Mouse (Mus musculus) cerebellum, postnatal 4 days (tissue): ENCODE data around the gene Spag7.

Source experiments
- DNase-seq, 2 experiments: peaks; one replicate each; pipeline ENCODE4 v3.0.0; 2022; ENCODE audit warnings: low spot score in 2 of 2, mixed read lengths in 1 of 2

The Spag7 gene

DNA sequence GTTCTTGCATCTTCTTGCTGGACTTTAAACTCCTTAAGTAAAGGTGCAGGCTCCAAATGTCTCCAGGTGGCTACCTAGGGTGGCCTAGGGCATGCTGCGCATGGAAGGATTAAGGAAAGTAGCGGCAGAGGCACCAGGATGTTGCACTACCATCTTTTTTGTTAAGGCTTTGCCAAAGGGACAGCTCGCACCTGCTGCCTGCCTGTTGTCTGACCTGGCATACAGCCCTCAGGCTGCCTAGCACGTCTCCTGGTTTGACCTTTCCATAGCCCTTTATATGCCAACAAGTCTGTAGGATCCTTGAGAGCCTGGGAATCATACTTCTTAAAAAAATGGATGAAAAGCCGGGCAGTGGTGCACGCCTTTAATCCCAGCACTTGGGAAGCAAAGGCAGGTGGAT is 26.2 kb downstream of the Spag7 start:
- no peak for DNase-seq

DNA sequence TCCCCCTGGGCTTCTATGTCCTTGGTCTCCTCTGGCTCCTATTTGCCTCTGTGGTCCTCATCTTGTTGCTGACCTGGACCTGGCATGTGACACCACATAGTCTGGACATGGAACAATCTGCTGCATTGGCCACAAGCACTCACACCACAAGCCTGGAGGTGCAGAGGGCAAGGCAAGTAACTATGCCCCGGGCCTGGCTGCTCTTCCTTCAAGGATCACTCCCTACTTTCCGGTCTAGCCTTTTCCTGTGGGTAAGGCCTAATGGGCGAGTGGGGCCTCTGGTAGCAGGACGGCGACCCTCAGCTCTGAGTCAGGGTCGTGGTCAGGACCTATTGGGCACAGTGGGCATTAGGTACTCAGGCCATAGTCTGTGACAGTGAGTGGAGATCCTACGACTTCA is 28.0 kb downstream of the Spag7 start:
- DNase-seq: no peak

DNA sequence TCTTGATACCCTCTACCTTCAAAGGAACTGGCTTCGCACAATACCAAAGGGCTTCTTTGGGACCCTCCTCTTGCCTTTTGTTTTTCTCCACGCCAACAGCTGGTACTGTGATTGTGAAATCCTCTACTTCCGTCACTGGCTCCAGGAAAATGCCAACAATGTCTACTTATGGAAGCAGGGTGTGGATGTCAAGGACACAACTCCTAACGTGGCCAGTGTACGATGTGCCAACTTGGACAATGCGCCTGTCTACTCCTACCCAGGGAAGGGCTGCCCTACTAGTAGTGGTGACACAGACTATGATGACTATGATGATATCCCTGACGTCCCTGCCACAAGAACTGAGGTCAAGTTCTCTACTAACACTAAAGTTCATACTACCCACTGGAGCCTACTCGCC is 29.2 kb downstream of the Spag7 start:
- no peak for DNase-seq

DNA sequence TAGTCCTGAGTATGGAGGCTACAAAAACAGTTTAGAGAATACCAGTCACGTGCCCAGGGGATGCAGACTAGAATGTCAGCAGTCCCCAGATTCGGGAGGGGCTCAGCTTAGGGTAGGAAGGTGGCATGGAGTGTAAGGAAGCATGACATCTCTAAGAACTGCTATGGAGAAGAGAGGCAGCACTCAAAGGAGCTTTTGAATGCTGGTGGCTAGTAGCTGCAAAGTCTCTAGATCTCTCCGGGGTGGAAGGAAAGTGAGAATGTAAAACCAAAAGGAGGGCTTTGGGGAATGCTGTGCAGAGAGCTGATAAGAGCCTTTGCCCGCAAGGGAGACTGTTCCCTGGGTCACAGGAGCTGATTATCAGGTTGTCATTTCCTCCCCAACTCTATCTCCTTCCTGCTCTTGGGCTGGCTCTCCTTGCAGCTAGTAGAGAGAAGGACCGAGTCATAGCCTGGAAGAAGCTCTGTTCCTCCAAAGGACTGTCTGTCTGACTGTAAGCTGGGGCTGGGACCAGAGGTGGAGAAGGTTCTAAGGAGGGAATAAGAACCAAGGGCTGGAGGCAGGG is 30.4 kb downstream of the Spag7 start, which contains the start of gene Gp1ba:
Gp1ba (plus strand) TSS at position 409 of the 565 bp plus-strand sequence.
- DNase-seq: no peak

DNA sequence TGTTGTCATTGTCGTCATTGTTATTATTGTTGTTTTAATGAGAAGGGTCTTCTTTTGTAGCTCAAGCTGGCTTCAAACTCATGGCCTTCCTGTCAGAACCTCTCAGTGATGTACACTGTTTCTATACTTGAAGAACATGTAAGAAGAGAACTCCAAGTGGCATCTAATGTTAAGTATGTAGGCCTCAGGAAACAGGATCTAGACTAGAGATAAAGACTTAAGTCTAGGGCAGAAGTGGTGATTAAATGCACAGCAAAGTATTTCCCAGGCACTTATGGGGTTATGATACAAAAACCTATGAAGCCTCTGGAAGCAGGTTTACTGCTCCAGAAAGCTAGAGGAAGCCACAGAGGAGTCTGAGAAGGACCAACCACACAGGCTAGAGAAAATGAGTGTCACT is 30.9 kb downstream of the Spag7 start:
- DNase-seq: no peak

DNA sequence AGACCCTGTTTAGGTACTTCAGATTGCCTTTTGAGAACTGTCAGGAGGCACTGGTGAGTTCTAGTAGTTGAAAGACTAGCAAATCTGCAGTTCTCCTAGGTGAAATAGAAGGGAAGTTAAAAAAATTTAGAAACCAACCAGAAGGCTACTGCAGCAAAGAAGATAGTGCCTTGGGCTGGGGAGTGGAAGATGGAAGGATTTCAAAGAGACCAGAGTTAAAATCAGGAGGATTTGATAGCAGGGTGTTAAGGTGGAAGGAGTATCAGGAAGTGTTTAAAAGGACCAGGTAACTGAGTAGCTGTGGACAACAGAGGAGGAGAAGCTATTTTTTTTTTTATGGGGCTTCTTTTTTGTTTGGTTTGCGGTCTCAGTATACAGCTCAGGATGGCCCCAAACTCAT is 31.5 kb downstream of the Spag7 start:
- no peak for DNase-seq

DNA sequence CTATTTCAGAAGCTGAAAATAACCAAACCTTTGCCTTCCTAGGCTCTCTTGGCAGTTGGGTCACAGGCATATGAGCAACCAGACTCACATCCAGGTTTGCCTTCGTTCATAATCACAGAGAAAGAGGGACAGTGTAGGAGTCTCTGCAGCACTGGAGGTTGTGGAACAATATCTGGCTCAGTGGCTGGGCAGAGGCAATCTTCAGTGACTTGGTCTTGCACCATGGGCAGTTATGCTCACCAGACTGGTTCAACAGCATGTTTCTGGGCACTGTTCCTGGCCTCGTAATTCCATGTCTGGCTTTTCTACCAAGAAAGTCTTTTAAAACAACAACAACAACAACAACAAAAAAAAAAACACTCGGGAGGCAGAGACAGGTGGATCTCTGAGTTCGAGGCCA is 33.6 kb downstream of the Spag7 start:
- no peak for DNase-seq

DNA sequence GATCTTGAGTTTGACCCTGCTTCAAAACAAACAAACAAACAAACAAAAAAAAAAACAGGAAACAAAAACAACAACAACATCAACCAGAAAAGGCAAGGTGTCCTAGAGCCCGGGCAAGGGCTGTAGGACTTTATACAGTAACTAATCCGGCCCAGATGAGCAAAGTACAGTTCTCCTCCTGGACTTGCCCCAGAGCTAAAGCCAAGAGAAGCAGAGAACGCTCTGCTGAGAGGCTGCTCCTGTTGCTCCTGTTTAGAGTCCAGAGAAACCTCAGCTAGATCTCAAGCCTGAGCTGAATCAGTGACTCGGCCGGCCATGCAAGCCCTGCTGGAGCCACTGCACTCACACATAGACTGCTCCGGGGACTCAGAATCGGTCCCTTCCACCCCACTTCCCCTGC is 39.1 kb downstream of the Spag7 start:
- no peak for DNase-seq

DNA sequence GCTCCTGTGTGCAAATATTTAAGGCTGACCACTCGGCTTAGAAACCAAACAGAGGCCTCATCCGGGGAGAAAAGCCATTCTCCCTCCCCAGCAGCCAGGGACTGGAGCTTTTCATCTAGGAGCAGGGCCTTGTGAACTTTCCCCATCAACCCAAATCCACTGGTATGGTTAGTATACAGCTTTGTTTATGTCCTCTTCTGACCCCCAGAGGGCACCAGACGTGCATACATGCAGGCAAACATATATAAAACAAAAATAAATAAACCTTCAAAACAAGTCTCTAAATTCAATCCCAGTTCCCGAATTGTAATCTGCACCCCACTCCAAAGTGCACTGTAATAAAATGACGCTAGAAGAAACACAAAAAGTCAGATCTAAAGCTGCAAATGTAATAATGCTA is 39.7 kb downstream of the Spag7 start:
- no peak for DNase-seq

DNA sequence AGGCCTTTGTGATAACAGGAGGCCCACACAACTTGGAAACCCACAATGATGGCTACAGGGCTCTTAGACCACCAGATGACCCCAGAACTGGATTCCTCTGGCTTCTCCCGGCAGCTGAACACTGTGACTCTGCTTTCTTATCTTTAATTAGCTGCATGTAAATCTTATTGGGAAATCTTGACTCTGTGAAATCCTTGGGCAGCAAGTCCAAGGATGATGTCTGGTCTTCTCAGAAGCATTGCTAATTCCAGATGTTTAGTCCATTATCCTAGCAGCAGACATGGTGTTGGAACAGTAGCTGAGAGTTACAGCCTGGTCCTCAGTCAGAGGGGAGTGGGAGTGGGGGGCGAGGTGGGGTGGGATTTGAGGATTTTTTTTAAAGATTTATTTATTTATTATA is 40.8 kb downstream of the Spag7 start:
- no peak for DNase-seq

DNA sequence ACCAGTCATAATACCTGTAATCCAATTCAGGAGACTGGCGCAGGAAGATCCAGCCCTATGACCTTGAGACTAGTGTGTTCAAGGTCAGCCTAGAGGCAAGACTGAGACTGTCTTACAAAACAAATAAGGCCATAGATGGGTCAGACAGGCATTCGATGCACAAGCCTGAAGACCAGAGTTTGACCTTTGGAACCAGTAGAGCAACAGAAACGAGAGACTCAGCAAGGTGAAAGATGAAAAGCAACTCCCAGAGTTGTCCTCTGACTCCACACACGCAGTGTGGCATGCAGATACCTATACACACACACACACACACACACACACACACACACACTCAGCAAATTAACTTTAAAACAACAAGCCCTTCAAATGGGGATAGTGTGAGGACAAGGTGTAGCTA is 42.3 kb downstream of the Spag7 start:
- DNase-seq: no peak

DNA sequence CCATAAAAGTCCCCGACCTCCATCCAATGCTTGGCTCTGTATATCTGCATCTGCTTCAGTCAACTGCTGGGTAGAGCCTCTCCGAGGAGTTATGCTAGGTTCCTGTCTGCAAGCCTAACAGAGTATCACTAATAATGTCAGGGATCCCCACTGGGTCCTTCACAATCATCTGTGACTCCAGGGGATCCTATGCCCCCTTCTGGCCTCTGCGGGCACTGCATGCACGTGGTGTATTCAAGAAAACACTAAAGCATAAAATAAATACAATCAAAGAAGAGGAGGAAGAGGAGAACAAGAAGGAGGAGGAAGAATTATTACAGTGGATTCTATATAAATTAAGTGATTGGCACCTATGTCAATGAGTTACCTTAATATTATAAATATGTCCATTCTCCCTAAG is 43.7 kb downstream of the Spag7 start:
- DNase-seq: peak in 1 of 2 experiments; percentile 50

DNA sequence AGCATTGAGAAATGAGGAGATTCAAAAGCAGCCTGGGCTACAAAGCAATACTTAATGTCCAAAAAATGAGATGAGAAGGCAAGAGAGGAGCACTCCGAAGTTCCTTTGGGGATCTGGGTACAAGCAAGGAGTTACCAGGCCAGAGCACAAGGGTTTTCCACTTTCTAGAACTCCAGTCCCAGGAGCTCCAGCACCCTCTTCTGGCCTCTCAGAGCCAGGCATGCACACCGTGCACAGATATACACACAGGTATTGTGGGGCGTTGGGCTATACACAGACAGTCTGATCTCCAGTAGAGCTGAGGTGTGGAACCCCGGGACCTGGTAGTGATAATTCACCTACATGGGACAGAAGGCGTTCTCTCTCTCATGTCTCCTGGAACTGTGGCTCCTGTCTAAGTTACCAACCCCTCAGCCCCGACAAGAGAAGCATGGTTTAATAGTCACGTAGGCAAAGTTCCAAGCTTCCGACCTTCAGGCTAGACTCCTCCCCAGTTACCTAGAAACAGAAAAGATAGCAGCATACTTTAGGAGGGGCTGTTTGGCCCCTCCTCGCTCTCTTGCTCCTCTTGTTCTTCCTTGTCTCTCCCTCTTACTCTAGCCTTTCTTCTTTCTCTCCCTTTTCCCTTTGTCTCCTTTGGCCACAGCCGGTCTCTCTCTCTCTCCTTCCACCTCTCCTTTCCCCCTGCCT is 46.0 kb downstream of the Spag7 start:
- DNase-seq: no peak

DNA sequence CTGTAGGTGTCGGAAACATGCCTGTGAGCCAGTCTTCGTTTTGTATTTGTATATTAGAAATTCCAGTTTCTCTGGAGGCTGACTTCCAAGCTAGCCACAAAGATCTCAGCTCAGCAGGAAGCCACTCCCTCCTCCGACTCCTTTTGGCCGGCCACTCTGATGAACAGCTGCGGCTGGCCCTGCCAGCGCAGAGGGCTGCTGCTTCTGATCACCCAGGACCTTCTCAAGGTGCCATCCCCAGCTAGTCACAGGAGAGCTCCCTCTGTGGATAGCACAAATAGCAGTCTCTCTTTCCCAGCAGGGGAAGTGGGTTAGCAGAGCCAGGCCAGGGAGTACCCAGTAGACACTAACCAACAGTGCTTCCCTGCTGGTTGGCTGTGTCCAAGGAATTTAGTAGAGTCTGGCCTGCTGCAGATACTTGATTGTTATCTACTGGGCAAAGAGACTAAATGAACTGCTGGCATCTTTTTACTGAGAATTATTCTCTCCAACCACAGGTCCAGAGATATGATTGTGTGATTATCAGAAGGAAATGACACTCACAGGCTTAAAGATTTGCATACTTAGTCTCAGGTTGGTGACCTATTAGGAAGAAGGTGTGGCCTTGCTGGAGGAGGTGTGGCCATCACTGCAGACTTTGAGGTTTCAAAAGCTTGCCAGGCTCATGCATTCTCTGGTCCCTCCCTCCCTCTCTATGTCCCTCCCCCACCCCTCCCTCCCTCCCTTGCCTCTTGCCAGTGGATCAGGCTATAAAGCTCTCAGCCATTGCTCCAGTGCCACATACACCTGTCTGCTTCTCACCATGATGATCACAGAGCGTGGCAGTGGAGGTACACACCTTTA is 47.0 kb downstream of the Spag7 start:
- no peak for DNase-seq

DNA sequence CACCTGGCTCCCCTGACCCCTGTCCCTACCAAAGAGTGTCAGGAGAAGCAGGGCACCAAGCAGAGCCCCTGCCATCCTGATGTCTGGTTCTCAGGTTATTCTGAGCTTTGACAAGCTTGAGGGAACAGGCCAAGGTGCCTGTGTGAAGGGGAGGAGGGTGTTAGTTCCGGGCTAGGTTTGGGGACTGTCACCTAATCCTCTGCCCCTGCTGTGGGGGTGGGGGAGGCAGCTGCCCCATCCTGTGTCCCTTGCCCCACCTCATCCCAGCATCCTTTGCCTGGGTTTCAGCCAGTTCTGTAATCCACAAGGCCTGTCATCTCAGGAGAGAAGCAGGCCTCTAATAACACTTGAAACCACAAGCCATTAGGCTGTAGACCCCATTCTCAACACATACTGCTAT is 50.1 kb downstream of the Spag7 start, which contains the start of gene Chrne:
Chrne (minus strand) TSS at position 116 of the 400 bp plus-strand sequence.
- no peak for DNase-seq

DNA sequence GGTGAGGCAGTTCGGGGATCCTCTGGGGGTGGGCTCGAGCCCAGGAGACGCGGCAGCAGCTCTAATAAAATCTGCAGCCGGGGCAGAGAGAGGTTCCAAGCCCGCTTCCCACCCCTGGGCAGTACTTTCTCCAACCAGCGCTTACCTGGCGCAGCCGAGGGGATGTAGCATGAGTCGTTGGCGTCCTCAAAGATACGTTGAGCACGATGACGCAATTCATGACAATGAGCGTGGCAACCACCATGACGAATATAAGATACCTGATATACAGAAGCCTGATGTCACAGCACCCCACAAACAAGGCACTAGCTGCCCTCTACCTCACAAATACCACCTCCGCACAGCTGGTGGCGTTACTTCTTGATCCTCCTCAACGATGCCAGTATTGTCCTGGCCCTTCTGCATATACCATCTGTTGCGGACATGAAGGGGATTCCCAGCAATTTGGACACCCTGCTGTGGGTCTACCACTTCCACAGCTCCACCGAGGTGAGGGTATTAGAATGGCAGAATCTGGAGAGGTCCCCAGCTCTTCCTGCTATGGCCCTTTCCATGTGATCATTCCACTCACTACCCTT is 53.6 kb downstream of the Spag7 start, which contains the start of gene 4930544D05Rik:
4930544D05Rik (plus strand) TSS at position 333 of the 578 bp plus-strand sequence.
- DNase-seq: no peak

DNA sequence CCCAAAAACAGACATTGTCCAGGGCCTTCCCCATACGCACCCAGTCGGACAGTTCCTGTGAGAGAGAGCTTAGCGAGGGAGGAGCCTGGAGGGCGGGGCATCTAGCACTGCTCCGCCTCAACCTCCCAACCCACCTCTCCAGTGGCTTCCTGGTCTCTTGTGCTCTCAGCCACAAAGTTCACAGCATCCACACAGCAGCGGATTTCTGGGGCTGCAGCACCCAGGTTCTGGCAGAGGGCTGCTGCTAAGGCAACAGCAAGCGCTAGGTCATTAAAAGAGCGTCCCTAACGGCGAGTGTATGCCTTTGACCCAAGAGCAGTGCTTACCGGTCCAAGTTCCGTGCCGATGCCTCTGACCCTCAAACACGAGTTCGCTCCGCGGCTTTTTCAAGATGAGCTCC is 54.1 kb downstream of the Spag7 start:
- no peak for DNase-seq
